Mouse (Mus musculus): ENCODE measurements around the gene BC025920. TPM values are rescaled to one million over a fixed set of nuclear protein-coding genes. Genes with fewer than 3 reads are reported as not detected.

BC025920 gene
- total RNA-seq, 2 experiments from 2014 or later, result 3.6 to 3.8 TPM

DNA sequence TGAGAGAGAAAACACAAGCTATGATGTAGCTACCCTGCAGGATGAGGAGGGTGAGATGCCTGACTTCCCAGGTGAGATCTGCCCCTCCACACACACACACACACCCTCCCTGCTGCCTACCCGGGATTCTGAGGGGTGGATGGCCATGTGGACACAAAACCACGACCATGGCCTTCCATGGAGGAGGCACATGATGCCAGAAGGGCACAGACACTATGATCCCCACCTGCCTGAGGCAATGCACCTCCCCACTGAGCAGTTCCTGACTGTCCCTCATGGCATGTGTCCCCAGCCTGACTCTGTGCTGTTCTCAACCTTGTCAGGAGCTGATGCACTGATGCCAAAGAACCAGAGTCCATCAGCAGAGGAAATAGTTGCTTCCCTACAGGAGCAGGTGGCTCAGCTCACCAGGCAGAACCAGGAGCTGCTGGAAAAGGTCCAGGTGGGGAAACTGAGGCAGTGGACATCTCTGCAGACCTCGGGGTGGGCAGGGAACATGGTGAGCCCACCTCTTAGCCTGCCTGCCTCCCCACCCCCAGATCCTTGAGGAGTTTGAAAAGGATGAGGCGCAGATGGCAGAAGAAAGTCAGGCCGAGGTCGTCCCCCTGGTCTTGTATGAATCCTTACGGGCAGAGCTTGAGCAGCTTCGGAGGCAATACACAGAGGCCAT is 36.0 kb downstream of the BC025920 start:
- DNase-seq (ENCODE audit: low spot score in 2 of 2), result no peak

DNA sequence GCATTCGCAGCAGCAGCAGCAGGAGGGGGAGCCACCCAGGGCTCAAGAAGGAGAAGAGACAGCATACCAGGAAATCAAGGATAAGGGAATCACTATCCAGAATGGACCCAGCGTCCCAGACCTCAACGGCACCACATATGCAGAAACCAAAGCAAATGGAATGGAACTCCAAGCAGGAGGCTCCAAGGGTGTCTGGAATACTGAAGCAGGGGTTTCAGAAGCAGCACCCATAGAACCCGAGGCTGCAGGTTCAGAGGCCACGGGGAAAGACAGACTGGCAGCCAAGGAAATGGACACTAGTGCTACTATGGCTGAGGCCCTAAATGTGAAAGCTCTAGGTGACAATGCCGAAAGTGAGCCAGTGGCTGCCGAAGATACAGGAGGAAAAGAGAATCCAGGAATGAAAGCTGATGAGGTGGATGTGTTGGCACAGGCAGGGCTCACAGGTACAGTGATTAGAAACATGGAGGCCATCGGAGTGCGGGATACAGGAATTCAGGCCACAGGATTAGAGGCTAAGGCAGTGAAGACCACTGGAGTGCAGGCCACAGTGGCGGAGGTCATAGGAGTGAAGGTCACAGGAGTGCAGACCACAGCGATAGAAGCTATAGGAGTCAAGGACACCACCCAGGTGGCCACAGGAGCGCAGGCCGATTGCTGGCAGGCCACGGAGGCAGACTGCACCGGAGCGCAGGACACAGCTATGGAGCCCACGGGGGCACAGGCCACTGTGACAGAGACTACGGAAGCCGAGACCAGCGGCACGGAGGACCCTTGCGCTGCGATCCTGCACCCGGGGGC is 36.8 kb downstream of the BC025920 start:
- no peak for DNase-seq (ENCODE audit: low spot score in 2 of 2)

DNA sequence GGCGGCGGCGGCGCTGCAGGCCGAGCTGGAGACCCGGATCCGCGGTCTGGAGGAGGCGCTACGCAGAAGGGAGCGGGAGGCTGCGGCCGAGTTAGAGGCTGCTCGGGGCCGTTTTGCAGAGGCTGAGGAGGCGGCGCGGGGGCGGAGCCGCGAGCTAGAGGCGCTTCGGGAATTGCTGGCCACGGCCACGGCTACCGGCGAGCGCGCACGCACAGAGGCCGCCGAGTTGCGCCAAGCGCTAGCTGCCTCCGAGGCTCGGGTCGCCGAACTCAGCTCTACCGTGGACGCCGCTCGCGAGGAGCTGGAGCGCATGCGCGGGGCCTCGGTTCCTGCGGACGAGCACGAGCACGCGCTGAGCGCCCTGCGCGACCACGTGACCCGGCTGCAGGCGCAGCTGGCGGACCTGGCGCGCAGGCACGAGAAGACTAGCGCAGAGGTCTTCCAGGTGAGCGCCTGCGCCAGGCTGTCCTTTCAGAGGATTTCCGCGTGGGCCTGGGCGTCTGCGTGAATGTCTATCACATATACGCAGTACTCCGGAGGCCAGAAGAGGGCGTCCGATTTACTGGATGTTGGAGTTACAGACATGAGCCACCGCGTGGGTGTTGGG is 37.5 kb downstream of the BC025920 start:
- peak; percentile 94 to 96 for DNase-seq (ENCODE audit: low spot score in 2 of 2)

DNA sequence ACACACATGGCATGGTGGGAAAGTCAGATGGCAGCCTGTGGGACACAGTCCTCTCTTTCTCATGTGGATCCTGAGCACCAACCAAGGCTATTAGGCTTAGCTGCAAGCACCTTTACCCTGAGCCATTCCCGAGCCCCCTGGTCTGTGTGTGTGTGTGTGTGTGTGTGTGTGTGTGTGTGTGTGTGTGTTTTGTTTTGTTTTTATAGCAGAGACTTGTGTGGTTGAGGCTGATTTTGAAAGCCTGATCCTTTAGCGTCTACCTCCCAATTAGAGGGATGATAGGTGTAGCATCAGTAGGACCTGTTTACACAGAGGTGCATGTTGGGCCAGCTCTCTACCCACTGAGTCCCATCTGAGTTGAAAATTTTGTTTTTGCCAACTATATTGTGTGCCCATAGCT is 38.1 kb downstream of the BC025920 start:
- no peak for DNase-seq (ENCODE audit: low spot score in 2 of 2)

DNA sequence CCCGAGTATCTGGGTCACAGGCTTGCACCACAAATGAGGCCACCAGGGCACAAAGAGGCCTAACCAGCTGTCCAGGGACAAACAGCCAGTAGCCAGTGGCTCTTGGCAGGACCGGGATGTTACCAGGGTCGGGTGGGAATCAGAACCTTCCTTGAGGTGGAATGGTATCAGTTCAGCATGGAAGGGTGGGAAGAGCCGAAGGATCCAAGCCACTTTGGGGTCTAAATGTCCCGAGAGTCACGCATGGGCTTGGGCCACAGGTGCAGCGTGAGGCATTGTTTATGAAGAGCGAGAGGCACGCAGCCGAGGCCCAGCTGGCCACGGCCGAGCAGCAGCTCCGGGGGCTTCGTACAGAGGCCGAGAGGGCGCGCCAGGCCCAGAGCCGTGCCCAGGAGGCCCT is 38.6 kb downstream of the BC025920 start:
- no peak for DNase-seq (ENCODE audit: low spot score in 2 of 2)

DNA sequence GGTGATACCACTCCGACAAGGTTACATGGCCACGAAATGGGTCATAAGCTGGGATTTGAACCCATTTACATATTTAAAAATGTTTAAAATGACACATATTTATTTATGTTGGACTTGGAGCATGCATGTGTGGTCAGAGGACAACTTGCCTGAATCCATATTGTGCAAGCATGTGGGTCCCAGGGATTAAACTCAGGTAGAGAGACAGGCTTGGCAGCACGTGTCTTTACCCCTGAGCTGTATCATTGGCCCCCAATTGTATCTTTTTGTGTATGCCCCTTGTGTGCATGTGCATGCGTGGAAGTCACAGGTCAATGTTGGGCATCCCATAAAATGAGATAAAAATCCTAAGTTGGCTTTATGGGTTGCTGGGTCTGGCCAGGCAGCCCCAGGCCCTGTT is 39.3 kb downstream of the BC025920 start:
- DNase-seq (ENCODE audit: low spot score in 2 of 2), result no peak

DNA sequence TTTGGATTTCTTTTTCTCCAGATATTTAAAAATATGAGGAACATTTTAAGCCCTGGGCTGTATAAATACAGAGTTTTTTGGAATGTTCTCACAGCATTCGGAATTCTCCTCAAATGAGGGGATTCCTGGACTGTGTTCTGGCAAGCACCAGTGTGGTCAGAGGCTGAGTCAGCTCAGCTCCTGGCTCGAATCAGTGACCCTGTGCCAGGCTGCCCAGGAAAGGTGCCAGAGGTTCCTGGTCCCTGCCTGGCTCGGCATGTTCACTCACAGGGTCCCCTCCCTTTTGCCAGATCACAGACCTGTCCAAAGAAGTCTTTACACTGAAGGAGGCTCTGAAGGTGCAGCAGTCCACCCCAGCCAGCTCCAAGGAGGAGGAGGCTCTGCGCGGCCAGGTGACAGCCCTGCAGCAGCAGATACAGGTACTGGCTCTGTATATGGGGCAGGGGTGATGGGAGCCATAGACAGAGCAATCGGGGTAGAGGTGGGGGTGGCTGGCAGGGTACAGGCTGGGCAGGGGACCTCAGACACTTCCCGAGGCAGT is 40.0 kb downstream of the BC025920 start:
- no peak for DNase-seq (ENCODE audit: low spot score in 2 of 2)

DNA sequence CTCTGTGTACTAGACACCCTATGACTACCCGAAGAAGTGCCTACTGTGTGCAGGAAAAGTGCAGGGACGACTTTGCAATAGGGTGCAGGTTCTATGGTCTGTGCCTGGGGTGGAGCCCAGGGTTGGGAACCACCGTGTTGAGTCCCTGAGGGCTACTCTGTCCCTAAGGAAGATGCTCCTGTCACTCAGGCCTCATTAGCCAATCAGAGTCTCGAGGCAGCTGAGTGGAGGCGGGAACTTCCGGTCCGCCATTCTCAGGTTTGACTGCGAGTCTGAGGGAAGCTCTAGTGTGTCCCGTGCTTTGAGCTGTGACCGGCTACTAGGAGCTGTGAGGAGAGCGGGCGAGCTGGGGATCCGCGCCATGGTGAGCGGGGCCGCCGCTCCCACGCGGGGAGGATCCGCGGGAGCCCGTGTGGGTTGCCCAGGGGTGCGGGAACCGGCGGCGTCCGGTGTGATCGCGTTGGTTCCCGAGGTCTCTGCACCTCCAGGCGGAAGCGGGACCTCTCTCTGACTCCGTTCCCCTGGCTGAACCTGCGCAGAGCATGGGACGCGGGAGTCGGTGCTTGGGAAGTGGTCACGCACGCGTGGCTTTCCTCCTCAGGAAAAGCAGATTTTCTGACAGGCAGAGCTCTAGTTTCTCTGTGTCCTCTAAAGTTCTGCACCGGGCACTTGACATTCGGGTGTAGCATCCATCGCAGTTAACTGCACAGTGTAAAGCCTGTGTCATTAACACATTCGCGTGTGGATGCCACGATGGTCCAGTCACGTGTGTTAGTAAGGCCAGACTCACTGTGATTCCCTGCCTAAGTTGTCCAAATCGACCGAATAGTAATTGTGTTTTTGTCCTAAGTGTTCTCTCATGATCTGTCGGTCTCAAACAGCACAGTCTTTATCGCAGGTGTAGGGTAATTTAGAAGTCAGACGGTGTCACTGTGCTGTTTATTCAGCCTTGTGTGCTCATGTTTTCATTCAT is 43.0 kb downstream of the BC025920 start, which contains the start of gene Gm10778:
Gene Gm10778, plus strand, starts transcription at position 257 of the 973 bp plus-strand sequence.
- DNase-seq (ENCODE audit: low spot score in 2 of 2), result peak; percentile 82 to 94

DNA sequence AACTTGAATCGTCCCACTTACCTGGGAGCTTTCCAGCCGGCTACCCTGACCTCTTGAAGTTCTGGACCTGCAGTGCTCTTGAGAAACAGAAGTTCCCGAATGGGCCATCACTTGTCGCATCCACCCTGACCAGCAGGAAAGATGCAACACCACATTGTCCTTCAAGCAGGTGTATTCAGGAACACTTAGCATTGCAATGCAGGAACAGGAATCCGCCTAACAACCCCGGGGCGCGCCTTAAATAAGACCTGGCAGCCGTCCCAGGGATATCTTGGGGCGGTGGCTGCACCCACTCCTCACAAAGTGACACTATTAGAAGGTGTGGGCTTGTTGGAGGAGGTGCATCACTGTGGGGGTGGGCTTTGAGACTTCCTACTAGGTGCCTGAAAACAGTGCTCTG is 49.1 kb downstream of the BC025920 start:
- DNase-seq (ENCODE audit: low spot score in 2 of 2), result peak in 1 of 2 experiments; percentile 0

DNA sequence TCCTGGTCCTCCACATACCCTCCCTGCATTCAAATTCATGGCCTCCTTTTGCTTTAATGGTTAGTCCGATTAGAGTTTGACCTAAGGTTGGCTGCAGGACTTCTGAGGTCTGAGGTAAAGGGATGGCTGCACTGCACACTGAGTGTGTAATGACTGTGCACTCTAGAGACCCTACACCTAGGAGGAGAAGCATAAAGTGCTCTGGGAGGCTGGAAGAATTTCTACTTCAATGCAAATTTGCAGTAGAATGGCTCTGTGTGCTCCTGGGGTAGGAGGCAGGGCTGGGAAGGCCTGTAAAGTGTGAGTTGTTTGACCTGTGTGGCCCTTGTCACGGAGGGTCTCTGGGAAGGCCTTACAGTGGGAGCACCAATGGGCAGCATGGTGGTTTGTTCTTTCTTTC is 50.1 kb downstream of the BC025920 start:
- no peak for DNase-seq (ENCODE audit: low spot score in 2 of 2)

Other genes with a start within 250 kb of the BC025920 start
- 10 to 100 TPM; 42.2 to 44.4 TPM for gene Mfsd12, start 248.8 kb upstream of the BC025920 start, total RNA-seq (2021)
- 1 to 10 TPM; 1.6 to 2.0 TPM for gene 4930404N11Rik, start 240.5 kb upstream of the BC025920 start, total RNA-seq (2021)
- 10 to 100 TPM; 70.8 to 72.5 TPM for gene Fzr1, start 227.8 kb upstream of the BC025920 start, total RNA-seq (2021)
- 10 to 100 TPM; 82.0 to 82.9 TPM for gene Dohh, start 221.8 kb upstream of the BC025920 start, total RNA-seq (2021)
- gene Gm48551, start 221.8 kb upstream of the BC025920 start, total RNA-seq (2021), result 1 to 10 TPM; 4.1 to 4.8 TPM
- 1 to 10 TPM; 4.2 to 6.9 TPM for gene Gm48552, start 217.3 kb upstream of the BC025920 start, total RNA-seq (2021)
- gene Smim24, start 213.2 kb upstream of the BC025920 start, total RNA-seq (2021), result 1 to 10 TPM; 1.8 to 2.4 TPM
- 10 to 100 TPM; 54.2 to 54.7 TPM for gene Nfic, start 150.6 kb upstream of the BC025920 start, total RNA-seq (2021)
- gene Celf5, start 123.6 kb upstream of the BC025920 start, total RNA-seq (2021), result 100 to 1,000 TPM; 268 TPM
- 10 to 100 TPM; 77.5 to 87.4 TPM for gene Ncln, start 109.9 kb upstream of the BC025920 start, total RNA-seq (2021)
- under 1 TPM; 0.53 to 0.94 TPM for gene S1pr4, start 106.1 kb upstream of the BC025920 start, total RNA-seq (2021)
- 1 to 10 TPM; 3.9 to 4.4 TPM for gene Gna15, start 82.0 kb upstream of the BC025920 start, total RNA-seq (2021)
- gene Gna11, start 61.1 kb upstream of the BC025920 start, total RNA-seq (2021), result 100 to 1,000 TPM; 124 to 126 TPM
- 100 to 1,000 TPM; 765 to 778 TPM for gene Aes, start 46.8 kb upstream of the BC025920 start, total RNA-seq (2021)
- 10 to 100 TPM; 31.6 to 31.8 TPM for gene Tle2, start 31.7 kb upstream of the BC025920 start, total RNA-seq (2021)
- 1 to 10 TPM; 2.6 to 4.1 TPM for gene Tle6, start 5.2 kb upstream of the BC025920 start, total RNA-seq (2021)
- gene Sirt6, start 21.5 kb downstream of the BC025920 start, total RNA-seq (2021), result 10 to 100 TPM; 24.8 to 26.7 TPM
- 10 to 100 TPM; 36.9 to 37.8 TPM for gene Ankrd24, start 22.3 kb downstream of the BC025920 start, total RNA-seq (2021)
- 1 to 10 TPM; 3.5 to 3.8 TPM for gene Gm10778, start 42.8 kb downstream of the BC025920 start, total RNA-seq (2021)
- gene Zfp433, start 98.6 kb downstream of the BC025920 start, total RNA-seq (2021), result 10 to 100 TPM in 1 of 2 experiments, 1 to 10 TPM in 1; 8.9 to 10.9 TPM
- gene Gm3055, start 164.9 kb downstream of the BC025920 start, total RNA-seq (2021), result 10 to 100 TPM in 1 of 2 experiments, 1 to 10 TPM in 1; 9.2 to 10.1 TPM
- 1 to 10 TPM; 3.0 to 3.5 TPM for gene Gm4767, start 205.9 kb downstream of the BC025920 start, total RNA-seq (2021)

Data from layer of hippocampus, adult 18-20 months (tissue).